Mouse (Mus musculus) testis, adult 2 months (tissue): ENCODE results near the gene Zdhhc6. TPM values are rescaled to one million over a fixed set of nuclear protein-coding genes. Genes with fewer than 3 reads are reported as not detected.
A peak's percentile ranks its signal among the peaks of the same experiment; 100 is the strongest.

ENCODE experiments used
- H3K27ac ChIP-seq: fragments of 200-500 bp; 2 replicates; pipeline ENCODE4 v1.5.1; 2012; ENCODE audit warnings: low read depth, low read length; ENCODE audit not compliant: control insufficient read depth, insufficient read depth
- H3K27me3 ChIP-seq: fragments of 200-500 bp; 2 replicates; pipeline ENCODE4 v1.6.1; 2012; ENCODE audit warnings: mild to moderate bottlenecking, low read length, moderate library complexity; ENCODE audit not compliant: control insufficient read depth, insufficient read depth
- H3K36me3 ChIP-seq: fragments of 200-500 bp; 2 replicates; pipeline ENCODE4 v1.6.1; 2012; ENCODE audit warnings: mild to moderate bottlenecking, low read length; ENCODE audit not compliant: control insufficient read depth, insufficient read depth
- H3K4me1 ChIP-seq: fragments of 200-500 bp; 2 replicates; pipeline ENCODE4 v1.6.1; 2012; ENCODE audit warnings: low read length; ENCODE audit not compliant: control insufficient read depth, insufficient read depth
- H3K4me3 ChIP-seq: fragments of 200-500 bp; 2 replicates; pipeline ENCODE4 v1.5.1; 2012; ENCODE audit warnings: low read depth, mild to moderate bottlenecking, low read length, moderate library complexity, mixed read lengths; ENCODE audit not compliant: control insufficient read depth
- CTCF ChIP-seq: fragments of 200-500 bp; IDR thresholded peaks from 2 replicates; pipeline ENCODE4 v1.5.1; 2012; ENCODE audit warnings: low read depth, mild to moderate bottlenecking, inconsistent platforms, low read length, moderate library complexity; ENCODE audit not compliant: control insufficient read depth, insufficient read depth, insufficient replicate concordance
- POLR2A ChIP-seq: fragments of 200-500 bp; IDR thresholded peaks from 2 replicates; pipeline ENCODE4 v1.6.1; 2012; ENCODE audit warnings: low read depth, mild to moderate bottlenecking, inconsistent platforms, low read length, moderate library complexity; ENCODE audit not compliant: control insufficient read depth
- polyA plus RNA-seq: library from polyadenylated mRNA; depleted of rRNA; stranded (reverse); fragments of >200 nt; gene quantifications from 2 replicates; pipeline ENCODE4 v1.2.3, GENCODE M21; 2012; rRNA removed

Gene Zdhhc6
- polyA plus RNA-seq, 1 experiment = 13.2 TPM

DNA sequence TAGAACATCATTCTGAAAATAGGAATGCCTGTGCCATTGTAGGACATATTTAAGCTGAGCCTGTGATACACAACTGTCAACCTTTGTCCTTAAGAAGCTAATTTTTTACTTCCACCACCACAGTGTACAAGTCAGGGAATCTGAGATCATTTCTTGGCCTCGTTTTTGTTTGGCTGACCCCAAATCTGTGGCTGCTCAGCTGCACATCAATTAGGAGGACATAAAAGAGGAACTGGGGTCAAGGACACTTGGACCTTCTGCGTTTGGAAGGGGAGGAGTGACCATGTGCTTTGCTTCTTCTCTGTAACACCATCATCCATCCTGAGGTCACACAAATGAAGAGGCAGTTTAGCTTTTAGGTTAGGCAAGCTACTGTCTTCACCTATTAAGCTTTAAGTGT is 79.8 kb downstream of the Zdhhc6 start:
- no peak overlapping the region for H3K4me3 ChIP-seq
- peaks cover 2% of the 10 kb centered on the region; the same call in 1 of the 2 replicates for H3K4me1 ChIP-seq
- H3K36me3 ChIP-seq = no peaks in the 10 kb centered on the region
- H3K27me3 ChIP-seq = no peaks in the 10 kb centered on the region
- no peak for TF ChIP-seq POLR2A
- no peak for TF ChIP-seq CTCF
- H3K27ac ChIP-seq = no peak overlapping the region

DNA sequence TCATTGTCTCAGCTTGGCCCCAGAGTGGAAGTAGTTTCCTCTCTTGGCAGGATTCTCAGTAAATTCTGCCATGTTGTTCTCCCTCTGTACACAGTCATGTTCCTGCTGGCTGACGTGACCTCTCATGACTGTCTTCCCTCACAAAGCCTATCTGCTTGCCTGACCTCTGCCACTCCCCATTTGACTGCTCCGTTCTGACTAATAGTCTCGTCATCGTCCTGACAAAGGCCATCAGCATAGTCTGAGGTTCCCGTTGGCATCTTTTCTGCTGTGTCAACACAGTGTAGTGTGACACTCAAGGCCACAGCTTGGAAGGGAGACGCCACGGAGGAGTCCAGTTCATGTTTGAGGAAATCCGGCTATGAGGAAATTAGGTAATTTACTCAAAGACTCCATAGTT is 83.7 kb downstream of the Zdhhc6 start:
- Histone ChIP-seq H3K4me3 (no peak overlapping the region), H3K36me3 (no peaks in the 10 kb centered on the region), H3K27ac (no peak overlapping the region), H3K27me3 (no peaks in the 10 kb centered on the region), H3K4me1 (no peaks in the 10 kb centered on the region)
- TF ChIP-seq CTCF (no peak), POLR2A (no peak)

DNA sequence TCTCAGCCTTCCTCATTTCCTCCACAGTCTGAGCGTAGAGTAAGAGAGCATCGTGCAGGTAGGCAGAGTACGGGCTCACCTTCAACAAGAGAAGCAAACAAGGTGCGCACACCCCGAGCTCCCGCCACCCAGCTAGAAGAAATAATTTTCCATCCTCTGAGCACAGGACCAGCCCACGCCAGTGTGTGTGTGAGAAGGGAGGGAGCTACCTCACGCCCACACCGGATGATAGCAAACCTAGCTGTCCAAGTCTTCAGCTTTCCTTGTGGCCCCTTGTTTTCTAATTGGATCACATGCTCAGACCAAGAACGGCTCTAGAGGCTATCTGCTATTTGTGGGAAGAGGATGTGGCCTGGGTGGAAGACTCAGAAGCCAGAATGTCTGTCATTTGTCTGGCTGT is 84.8 kb downstream of the Zdhhc6 start:
- TF ChIP-seq CTCF (no peak), POLR2A (no peak)
- no peak overlapping the region for H3K4me3 ChIP-seq
- no peaks in the 10 kb centered on the region for H3K27me3 ChIP-seq
- no peak overlapping the region for H3K27ac ChIP-seq
- H3K4me1 ChIP-seq = no peaks in the 10 kb centered on the region
- H3K36me3 ChIP-seq = no peaks in the 10 kb centered on the region

DNA sequence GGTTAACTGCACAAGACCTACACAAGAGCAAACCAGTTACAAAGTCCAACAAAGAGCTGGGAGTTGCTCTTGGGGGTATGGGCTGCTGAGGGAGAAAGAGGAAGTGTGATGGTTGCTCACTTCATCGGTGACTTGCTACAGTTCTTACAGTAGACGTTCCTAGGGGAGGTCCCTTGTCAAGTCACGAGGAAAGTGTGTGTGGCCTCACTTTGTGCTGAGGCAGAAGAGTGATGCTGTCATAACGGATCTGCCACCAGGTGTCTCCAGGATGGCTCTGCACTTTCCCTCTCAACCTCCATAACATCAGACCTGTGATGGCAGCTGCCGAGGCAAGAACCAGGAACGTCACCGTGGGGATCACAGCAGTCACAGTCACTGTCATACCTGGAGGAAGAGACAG is 88.7 kb downstream of the Zdhhc6 start:
- Histone ChIP-seq H3K27ac (no peak overlapping the region), H3K27me3 (no peaks in the 10 kb centered on the region), H3K4me1 (no peaks in the 10 kb centered on the region), H3K4me3 (no peak overlapping the region), H3K36me3 (no peaks in the 10 kb centered on the region)
- TF ChIP-seq CTCF (peak; percentile 2; the same call in 1 of the 2 replicates), POLR2A (no peak)

- Histone ChIP-seq H3K36me3 (no peaks in the 10 kb centered on the region), H3K27me3 (no peaks in the 10 kb centered on the region), H3K27ac (no peak overlapping the region), H3K4me3 (no peak overlapping the region), H3K4me1 (no peaks in the 10 kb centered on the region)
- TF ChIP-seq POLR2A (no peak), CTCF (no peak)
Measured at GRCm38 (mm10) chr19:55226621-55227020, 89.2 kb downstream of the Zdhhc6 start.

GRCm38 (mm10) chr19:55222268-55222667 is 93.6 kb downstream of the Zdhhc6 start:
- Histone ChIP-seq H3K4me1 (peaks cover 11% of the 10 kb centered on the region; the same call in 1 of the 2 replicates), H3K36me3 (no peaks in the 10 kb centered on the region), H3K4me3 (no peak overlapping the region), H3K27ac (no peak overlapping the region), H3K27me3 (no peaks in the 10 kb centered on the region)
- TF ChIP-seq CTCF (no peak), POLR2A (no peak)

Other genes starting within 250 kb of the Zdhhc6 start
- gene Gpam, start 188.8 kb downstream of the Zdhhc6 start, polyA plus RNA-seq = 8.0 and 9.3 TPM in 2 replicates
- gene Tectb, start 135.3 kb downstream of the Zdhhc6 start, polyA plus RNA-seq = 0.14 and 0.30 TPM in 2 replicates
- gene Gucy2g, start 74.8 kb downstream of the Zdhhc6 start, polyA plus RNA-seq = 1.9 and 2.1 TPM in 2 replicates
- gene Acsl5, start 64.1 kb downstream of the Zdhhc6 start, polyA plus RNA-seq = 6.9 and 7.1 TPM in 2 replicates
- gene Vti1a, start 263 bp upstream of the Zdhhc6 start, polyA plus RNA-seq = 4.7 and 4.9 TPM in 2 replicates